Mouse (Mus musculus) megakaryocyte-erythroid progenitor cell, adult 5-6 weeks (primary cell): Measurements from ENCODE around the gene Arhgef3. TPM values are rescaled to one million over a fixed set of nuclear protein-coding genes. Genes with fewer than 3 reads are reported as not detected.

ENCODE experiments used
- ATAC-seq: replicated peaks from 2 replicates; pipeline ENCODE4 v1.8.0; 2016; ENCODE audit warnings: mild to moderate bottlenecking, inconsistent platforms; ENCODE audit not compliant: severe bottlenecking, poor library complexity, low FRiP score, low TSS enrichment
- total RNA-seq, 2 experiments: library from RNA; stranded (forward) in 1 of 2; stranded (reverse) in 1 of 2; fragments of 200-1000, 215-1000 nt in 1 of 2; fragments of >200 nt in 1 of 2; fragmentation: Nextera tagmentation in 1 of 2; gene quantifications; 2 replicates each; pipeline ENCODE4 v1.2.3; 2014 to 2017

Gene Arhgef3
- total RNA-seq, 2 experiments from 2014 or later: 3.2 to 4.4 TPM

- no peak for ATAC-seq
Observed at GRCm38 (mm10) chr14:27219668-27220067, 105.0 kb downstream of the Arhgef3 start.

GRCm38 (mm10) chr14:27220297-27220696, 105.6 kb downstream of the Arhgef3 start:
- no peak for ATAC-seq

DNA sequence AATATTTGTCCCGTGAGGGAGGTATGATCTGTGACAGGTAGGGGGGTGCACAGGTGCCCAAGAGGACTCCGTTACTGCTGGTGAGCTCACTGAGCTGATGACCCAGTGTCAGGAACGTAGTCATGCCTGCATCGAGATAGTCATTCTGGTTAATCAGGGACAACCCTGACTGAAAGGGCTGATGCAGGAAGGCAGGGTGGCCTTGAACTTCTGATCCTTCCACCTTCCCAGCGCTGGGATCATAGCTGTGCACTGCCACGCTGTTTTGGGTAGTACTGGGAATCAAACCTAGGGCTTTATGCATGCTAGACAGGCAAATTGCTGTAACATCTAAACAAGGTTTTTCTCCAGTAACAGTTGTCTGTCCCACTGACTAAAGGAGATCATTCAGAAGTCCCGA, 109.9 kb downstream of the Arhgef3 start:
- ATAC-seq: no peak

DNA sequence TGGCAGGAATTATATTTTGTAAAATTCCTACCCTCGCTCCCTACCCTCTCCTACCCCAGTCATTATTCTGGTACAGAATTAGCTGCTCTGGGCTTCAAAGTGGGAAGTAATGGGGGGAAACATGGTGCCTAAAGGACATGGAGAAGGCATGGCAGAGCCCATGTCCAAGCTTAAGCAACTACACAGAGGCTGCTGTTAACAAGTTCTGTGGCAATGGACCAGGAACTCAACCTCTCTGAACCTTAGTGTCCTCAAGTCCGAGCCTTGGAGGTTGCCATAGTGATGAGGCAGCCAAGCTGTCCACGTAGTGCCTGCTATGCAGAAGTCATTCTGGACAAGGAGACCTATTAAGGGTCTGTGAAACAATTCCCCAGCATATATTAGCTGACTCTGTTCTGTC, 111.6 kb downstream of the Arhgef3 start:
- ATAC-seq: no peak

DNA sequence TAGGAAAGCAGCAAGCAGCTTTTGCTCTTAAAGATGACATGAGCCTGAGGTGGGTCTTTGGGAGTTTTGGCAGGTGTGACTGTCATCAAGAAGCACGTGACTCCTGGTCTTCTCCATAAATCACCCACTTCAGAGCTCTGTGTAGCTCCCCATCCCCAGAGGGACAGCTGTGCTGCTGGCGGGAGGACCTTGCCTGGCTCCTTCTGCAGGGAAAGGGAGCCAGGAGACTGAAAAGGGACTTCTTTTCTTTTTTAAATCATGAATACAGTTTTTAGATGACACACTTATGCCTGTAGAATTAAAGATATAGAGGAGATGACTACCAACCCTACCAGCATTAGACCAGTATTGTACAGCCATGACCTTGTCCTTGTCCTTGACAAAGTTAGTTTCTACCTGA, 113.6 kb downstream of the Arhgef3 start:
- ATAC-seq: no peak

DNA sequence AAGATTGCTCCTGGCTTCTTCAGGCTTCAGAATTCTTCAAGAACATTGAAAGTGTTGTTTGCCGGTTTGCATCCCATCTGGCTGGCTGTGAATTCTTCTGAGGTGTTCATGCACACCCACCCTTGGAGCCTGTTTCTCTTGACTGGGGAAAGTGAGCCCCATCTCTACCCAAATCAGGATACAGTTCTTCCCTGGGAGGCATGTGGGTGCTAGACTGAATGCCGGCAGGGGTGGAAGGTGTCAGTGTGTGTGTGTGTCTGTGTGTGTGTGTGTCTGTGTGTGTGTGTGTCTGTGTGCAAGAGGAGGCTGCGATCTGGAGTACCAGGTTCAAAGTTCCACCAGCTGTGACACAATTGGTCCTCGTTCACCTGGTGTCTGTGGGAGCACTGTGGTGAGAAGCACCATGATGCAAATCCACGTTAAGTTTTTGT, 114.3 kb downstream of the Arhgef3 start:
- ATAC-seq: no peak

GRCm38 (mm10) chr14:27229441-27230147, 114.9 kb downstream of the Arhgef3 start:
- ATAC-seq: 0 out of 2 replicates have a peak, but pooled peaks have one; percentile 18

DNA sequence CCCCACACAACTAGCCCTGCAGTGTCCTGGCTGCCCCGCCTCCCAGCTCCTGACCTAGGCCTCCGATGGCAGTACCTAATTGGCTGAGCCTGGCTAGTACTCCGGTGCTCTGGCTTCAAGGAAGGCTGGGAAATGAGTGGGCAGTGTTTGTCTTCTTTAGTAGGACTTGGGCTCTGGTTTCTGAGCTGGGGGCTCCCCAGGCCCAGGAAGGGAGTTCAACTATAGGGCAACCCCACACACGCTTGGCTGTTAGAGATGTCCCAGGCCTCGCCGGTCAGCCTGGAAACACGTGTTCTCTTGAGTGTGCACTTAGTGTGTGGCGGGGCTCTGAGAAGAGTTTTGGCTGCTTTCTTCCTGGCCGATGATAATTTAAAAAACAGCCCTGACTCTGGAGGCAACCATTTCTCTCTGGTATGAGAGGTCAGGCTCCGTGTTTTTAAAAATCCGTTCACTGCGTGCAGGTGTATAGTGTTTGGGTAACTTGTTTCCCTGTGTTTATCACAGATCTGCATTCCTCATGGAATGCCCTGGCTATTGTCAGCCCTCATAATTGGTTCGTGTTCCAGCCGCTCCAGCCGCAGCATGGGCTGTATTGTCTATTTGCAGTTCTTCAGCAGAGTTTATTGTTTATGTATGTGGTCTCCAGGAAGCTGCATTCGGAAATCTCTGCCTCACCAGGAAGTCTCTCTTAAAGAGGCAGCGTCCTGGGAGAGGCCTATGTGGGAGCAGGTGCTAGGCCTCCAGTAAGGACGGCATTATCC, 115.7 kb downstream of the Arhgef3 start:
- 0 out of 2 replicates have a peak, but pooled peaks have one; percentile 34 for ATAC-seq

DNA sequence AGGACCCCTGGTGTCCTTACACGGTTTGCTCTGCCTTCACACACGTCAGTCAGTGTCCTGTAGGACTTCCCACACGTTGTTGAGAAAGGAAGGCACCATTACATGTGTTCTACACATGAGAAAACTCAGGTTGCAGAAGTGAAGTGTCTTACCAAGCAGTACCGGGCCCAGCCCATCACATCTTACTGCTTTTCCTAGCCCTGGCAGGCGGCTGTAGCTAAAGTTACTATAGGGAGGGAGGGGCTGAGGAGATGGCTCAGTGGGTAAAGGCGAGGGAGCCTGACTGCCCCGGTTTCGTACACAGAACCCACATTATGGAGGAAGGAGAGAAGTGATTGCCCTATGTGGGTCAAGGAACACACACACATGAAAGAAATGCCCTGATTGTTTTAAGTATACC, 116.8 kb downstream of the Arhgef3 start:
- ATAC-seq: no peak

DNA sequence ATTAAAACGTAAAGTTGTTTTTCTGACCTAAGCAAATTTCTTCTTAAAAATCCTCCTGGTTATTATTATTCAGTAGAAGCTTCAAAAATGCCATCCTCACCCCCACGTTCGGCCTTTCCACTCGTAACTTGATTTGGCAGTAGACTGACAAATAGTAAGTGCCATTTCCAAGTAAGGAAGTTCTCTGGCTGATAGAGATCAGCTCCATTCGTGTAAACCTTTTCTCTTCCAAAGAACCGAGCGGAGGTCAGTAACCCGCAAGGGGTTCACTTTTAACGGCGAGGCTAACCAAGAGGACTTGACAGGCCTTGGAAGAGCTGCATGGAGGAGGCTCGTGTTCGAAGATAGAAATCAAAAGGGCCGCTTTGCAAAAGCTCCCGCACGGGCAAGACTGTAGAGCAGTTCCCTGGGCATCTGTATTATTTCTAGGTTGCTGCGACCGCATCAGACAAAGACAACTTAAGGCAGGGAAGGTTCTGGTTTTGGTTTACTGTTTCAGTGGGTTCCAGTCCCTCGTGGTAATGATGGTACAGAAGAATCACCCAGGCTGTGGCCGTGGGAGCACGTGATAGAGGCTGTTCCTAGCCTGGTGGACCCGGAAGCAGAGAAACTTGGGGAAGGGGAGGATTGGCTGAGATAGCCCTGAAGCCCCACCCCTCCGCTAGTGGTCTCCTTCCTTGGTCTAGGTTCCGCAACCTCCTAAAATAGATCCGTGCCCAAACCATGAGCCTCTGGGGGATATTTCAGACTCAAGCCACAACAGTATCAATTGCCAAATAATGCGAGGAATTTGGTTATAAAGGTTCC, 117.5 kb downstream of the Arhgef3 start:
- no peak for ATAC-seq

DNA sequence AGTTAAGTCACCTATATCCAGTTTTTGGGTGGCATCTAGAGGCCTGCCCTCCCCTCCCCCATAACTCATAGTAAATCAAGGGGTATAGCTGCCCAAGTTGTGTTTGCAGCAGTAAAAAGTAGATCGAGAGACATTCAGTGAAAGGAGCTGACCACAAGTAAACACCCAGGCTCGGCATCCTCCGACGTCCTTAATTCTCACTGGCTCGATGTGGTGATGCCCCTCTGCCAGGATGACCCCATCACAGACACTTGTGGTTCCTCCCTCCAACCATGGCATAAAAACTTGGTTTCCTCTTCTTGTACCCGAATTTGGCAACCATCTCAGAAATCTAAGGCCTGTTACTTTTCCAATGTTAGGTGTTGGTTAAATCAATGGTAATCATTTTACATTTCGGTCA, 118.4 kb downstream of the Arhgef3 start:
- ATAC-seq: no peak

GRCm38 (mm10) chr14:27233656-27234055, 119.0 kb downstream of the Arhgef3 start:
- ATAC-seq: no peak

DNA sequence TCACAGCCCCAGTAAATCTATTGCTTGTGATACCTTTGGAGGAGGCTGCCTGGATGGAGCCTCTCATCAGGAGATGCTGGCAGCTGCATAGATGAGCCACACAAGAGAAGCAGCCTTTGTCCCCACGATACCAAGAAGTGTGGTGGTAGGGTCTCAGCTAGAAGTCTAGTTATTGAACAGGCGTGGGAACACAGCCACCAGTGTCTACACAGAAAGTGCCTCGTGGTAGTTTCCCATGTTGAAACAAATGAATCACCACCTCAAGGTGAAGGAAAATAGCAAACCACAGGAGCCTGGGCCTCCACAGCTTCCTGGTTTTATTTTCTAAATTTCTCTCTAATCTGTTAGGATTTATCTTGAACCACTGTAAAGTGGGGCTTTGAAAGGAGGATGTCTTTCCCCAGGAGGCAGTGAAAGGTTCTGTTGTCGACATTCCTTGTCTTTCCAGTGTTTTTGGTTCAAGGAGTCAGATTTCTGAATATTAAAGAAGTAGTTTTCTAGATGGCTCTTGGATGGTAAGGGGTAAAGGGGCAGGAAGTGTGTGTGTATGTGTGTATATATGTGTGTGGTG, 119.7 kb downstream of the Arhgef3 start:
- ATAC-seq: no peak

DNA sequence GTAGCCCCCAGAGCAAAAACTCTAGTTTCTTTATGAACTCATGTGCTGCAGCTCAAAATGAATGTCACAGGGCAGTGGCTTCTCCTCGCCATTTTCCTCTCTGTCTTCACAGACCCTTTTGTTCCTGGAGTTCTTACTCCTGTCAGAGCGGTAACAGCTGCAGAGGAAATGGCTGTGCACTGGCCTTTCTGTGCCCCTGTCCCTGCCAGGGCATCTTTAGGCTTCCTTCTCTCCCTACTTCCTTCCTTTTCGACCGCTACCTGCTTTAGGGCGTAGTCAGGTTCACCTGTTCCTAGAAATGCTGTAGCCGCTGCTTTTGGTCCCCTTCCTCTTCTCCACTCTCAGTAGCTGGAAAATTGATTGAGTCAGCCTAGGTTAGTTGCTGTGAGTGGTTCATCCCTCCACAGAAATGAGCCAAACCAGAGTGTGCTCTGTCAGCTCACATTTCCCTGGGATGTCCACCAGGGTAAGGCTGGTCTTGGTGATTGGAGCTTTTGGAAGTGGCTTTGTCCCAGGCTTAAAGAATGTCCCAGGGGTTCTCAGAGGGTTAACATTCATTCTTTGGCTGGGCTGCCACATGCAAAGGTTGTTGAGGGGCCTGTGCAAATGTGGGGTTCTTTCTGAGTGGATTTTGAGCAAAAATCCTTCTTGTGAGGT, 121.3 kb downstream of the Arhgef3 start:
- ATAC-seq: no peak

GRCm38 (mm10) chr14:27237522-27238187, 123.0 kb downstream of the Arhgef3 start:
- 0 out of 2 replicates have a peak, but pooled peaks have one; percentile 50 for ATAC-seq

GRCm38 (mm10) chr14:27238600-27239118, 124.0 kb downstream of the Arhgef3 start:
- no peak for ATAC-seq

DNA sequence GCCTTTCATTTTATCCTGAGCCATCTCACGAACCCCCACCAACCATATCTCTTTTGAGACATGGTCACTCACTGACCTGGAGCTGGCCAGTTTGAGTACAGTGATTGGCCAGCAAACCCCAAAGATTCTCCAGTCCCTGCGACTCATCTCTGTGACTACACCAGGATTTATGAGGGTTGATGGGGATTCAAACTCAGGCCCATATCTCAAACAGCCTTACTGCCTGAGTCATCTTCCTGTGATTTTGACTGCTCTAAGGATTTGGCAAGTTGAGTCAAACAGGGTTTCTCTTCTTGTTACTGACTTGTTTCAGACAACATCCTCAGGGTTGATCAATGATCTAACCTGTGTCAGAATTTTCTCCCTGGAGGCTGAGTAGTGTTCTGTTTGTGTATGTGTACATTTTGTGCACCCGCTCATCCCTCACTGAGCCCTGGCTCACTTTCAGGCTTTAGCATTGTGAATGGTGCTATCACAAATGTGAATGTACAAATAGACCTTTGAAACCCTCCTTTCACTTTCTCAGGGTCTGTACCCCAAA, 124.9 kb downstream of the Arhgef3 start:
- no peak for ATAC-seq

GRCm38 (mm10) chr14:27242253-27242652, 127.6 kb downstream of the Arhgef3 start:
- ATAC-seq: no peak
